Mouse (Mus musculus) frontal cortex, adult (tissue): ENCODE measurements at regions not wholly inside any gene's neighbourhood (a gene's known extent, or its start where the extent isn't known, plus 50 kb on each side); places are given as distances from the start of the nearest gene placed in this dataset.

Experiments
- ATAC-seq: cut with Nextera tagmentation; 2 replicates; pipeline ENCODE4 v1.9.2; 2017; ENCODE audit warnings: mild to moderate bottlenecking, moderate library complexity, mixed read lengths; ENCODE audit not compliant: low TSS enrichment

DNA sequence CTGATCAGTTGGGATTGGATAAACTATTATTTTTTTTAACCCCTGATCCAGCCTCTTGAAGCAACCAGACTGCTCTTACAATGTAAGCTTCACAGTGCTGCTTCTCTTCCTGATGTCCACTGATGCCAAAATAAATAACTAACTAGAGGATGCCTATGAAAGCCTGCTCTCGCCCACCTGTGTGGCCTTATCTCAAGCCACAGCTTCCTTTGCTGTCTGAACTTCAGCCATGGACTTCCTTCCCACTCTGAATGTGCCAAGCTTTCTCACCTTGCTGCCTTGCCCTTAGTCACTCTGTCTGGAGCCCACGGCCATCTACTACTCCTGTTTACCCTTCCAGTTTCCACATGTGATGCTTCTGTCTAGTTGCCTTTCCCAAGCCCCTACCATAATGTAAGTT is 559.6 kb downstream of the Dhx35 start:
- ATAC-seq, result no peak

DNA sequence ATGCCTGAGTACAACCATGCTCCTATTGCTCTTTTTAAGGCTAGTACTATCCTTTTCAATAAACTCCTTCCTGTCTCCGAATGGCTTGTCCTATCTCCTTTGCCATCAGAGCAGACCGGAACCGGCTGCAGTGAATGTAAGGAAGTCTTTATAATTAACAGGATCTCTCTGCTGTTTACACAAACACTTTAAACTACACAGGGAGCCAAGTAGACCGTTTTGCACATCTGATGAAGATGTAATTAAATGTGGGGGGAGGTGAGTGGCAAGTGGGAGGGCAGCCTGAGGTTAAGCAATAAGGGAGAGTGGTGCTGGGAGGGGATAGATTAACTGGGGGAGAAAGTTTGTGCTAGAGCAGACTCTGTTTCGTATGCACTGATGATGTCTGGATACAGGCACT is 561.9 kb downstream of the Dhx35 start:
- no peak for ATAC-seq

DNA sequence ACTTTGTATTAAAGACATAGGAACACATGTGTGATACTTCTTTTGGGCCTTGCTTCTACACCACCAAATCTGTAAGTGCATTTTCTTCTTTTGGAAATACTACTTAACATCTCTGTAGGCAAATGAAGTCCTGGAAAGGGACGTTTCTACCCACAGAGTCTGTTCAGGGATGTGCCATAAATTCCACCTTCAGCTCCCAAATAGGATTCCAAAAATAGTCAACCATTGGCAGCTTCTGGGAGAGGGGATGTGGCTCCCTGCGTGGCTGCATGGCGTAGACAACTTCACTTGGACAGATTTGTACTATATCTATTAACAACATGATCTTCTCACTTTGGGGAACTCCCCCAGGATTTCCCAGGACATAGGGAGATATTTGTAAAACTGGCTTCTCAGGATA is 566.8 kb downstream of the Dhx35 start:
- peak; percentile 98 for ATAC-seq

DNA sequence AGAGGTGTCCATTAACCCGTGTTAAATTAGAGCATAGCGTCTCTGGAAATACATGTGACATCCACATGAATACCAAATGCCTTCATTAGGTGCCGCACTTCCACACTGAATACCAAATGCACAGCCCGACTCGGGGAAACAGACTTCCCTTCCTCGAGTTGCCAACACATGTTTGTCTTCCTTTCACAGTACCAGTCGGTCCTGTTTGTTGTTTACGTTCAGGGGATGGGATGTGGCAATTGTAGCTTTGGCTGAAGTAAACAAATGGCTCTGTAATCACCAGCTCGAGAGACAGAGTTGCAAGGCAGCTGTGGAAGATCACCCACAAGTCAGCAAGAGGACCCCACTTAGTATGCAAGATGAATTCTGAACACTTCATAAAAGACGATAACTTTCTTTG is 598.3 kb downstream of the Dhx35 start:
- ATAC-seq, result no peak

DNA sequence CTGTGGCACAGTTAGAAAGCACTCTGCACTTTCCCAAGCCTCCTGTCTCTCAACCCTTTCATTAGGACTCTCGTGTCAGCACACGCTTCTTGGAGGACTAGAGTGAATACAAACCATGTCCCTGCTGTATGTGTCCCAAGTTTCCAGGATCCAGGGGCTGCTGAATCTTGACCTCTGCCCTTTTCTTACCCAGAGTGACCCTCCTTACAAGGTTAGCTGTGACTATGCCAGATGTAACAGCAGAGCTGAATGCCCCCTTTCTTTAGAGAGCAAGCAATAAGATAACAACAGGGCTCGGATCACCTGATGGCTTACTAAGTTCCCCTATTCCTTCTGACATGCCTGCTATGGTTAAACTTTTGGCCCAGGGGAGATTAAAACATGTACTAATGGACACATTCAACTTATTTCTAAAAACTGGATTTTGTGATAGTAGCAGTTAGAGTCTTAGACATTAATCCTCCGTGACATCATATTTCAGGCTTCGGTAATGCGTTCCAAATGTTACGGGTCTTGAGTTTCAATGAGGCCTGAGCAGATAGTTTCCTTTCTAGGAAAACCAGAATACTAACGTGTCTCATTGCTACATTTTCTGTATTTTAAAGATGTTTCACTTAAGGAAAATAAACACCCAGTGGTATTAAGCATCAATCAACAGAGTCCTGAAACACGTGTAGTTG is 607.0 kb downstream of the Dhx35 start:
- no peak for ATAC-seq

DNA sequence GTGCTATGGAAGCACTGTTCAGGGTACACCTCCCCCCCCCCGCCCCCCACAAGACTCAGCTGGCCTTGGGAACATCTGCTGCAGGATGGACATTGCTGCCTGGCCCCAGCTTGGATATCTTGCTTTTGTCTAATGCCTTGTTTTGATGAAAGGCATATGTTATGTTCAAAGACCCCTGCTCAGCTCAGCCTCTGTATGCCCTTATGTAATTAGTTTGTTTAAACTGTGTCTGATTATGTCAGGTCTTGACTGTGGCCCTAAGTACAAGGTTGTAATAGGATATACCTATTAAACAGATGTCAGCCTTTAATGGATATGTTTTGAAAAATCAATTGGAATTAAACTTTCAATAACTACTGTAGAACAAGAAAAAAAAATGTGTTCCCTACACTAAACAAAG is 610.3 kb downstream of the Dhx35 start:
- ATAC-seq, result no peak

DNA sequence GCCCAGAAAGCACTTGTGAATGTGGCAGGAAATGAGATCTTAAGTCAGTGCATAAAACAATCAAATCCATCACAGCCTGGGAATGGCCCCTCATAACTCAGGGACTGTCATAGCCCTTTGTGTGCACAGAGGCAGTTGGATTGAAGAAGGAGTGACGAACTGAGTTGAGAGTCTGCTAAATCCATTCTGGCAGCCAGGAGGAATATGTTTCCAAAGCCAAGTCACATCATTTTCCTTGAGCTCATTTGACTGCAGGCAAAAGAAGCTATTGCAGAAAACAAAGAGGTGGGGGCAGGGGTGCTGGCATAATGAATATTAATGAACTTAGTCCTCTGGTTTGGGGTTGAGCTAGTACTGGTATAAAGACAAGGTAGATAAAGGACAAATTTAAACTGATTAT is 620.0 kb downstream of the Dhx35 start:
- no peak for ATAC-seq

DNA sequence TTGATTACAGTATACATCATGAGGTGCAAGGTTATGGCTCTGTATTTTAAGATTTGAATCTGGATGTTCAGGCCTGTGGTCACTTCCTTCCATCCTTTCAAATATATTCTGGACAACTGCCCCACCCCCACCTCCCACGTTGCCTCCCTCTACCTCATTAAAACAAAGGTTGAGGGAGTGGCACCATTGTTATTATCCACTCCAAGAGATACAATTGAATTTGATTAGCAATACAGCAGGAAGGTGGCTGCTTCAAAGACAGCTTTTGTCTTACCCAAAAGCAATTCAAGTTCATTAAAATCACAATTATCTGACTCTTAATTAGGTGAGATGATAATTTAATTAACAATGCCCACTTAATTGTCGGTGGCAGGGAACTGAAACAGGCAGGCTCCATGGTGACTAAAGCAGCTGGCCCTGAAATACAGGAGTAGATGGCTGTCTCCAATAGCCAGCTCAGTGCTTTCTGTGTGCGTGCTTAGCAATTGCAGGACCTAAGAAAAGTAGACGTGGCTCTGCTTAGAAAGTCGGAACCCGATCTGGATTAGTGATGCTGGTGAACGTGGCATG is 623.8 kb downstream of the Dhx35 start:
- no peak for ATAC-seq

DNA sequence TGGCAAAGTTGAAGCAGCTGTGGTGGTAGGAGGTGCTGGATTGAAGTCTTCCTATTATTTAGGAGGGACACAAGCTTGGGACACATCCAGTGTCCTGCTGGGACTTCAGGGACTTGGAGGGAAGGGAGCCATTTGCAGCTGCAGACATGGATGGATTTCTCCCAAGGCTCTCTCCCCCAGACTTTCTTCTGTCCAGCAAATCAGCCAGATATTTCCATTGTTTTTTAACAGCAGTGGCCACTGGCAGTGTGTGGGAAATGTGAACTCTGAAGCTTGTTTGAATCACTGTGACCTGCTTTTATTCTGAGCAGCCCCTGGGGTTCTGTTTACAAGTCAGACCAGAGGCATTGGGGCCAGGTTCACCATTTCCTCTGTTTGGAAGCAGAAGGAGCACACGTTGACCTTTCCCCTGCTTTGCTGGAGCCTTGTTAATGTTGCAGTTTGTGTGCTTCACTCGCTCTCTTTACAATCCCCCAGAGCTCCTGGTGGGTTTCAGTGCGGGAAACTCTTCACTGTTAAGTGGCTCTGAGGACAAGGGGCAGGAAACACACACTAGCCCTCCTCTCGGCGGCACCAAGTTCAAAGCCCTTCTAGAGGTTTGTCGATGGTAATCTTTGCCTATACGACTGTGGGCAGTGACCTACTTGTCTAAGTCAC is 627.8 kb downstream of the Dhx35 start:
- ATAC-seq, result no peak

DNA sequence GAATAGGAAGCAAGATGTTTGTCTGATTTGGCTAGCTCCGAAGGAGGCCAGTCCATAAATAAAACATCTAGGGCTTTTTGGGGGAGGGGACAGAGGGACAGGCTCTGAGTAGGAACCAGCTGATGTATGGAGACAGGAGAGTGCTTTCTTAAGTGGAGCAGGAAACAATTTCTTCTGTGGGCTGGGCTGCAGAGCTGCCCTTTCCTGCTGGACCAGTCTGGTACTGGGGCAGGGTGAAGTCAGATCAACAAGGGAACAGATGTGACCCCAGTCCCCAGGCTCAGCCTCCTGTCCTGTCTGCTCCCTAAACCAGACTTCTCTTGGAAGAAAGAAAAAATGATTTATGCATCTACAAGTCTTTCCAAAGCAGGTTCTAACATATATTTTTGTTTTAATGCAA is 633.6 kb downstream of the Dhx35 start:
- ATAC-seq, result no peak

DNA sequence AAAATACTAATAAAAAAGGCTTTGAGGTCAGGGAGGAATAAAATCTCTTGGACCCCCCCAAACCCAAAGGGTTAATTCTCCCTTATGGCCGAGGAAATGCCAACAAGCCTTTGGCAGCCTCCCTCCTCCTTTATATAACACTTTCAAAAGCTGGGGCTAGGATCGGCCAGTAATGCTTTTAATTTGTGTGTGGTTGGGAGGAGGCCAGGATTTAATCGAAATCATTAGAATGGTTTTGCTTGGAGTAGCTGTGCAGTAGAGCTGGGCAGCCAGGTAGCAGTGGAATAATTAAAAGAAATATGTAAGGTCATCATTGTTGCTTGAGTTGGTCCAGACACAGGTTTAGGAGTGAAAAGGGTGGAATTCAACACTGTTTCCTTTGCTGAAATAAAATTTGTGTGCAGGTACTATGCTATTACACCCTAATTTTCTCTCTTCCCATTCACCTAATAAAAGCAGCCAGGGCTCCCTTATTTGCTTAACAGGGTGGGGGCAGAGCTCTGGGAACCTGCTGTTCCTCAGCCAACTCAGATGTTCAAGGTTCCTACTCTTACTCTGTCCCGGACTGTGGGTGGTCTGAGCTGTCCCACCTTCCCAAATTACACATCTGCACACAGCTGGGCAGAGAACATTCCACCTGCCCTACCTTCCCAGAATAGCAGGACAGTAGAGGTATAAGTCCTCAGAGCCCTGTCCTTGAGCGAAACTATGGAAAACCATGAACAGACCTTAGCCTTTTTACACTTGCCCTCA is 636.1 kb downstream of the Dhx35 start:
- ATAC-seq, result no peak

DNA sequence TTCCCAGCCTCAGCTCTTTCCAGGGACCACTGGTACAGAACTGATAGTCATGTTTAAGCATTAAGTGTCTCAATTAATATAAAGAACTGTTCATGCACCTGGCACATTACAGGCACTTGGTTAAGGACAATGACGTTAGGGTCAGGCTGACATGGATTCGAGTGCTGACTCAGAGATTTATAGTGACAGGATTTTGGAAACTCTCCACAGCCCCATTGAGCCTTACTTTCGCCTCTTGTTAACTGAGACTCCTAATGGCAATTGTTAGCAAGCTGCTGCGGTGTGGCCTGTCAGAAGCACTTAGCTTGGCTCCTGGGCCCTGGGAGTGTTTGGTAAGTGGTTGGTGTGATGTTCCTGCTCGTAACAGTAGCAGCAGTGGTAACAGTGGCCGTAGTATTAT is 644.4 kb downstream of the Dhx35 start:
- no peak for ATAC-seq

DNA sequence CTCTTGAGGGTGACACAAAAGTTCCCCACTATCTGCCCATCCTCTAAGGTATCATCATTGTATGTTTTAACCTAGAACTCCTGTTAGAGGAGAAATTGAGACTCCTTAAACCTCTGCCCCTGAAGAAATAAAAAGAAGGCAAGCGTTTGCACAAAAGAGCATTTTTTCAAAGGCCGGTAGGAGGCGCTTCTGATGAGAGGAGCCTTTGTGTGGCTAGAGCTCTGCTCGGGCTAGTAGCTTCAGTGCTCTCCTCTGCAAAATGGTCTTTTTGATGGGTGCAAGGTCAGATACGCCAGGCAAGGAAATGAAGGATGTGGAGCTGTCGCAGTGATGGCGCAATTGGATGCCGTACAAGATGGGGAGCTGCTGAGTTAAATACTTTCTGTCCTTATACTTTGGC is 649.0 kb downstream of the Dhx35 start:
- peak; percentile 65 for ATAC-seq

DNA sequence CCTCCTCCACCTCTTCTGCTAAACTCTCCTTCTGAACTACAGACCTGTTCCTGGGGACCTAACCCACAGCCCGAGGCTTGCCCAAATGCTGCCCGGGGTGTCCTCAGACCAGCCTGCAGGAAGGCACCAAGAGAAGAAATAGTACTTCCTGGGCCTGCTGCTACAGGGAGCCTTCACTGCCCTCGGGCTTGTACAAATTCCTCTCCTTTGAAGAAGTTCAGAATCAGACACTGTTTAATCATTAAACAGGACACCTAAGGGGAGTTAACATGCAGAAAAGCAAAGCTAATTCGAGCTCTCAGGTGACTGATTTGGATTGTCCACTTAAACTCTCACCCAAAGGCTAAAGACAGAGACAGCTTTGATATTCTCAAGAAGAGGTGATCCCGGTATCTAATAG is 651.8 kb downstream of the Dhx35 start:
- no peak for ATAC-seq

DNA sequence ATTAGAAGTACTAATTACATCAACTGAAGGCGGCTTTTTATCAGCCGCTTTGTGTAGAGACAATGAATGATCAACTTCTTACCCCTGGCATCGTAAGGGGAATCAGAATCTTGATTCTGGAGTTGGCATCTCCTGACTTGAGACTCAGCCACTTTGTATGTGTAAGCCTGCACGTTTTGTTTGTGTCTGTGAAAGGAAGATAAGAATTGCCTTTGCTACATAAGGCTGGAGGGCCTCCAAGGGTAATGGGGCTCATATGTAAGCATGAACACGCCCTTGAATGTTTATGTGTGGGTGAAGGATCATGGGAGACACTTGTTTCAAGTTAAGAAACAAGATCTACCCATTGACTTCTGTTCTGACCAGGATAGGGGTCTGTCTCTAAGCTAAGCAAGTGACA is 652.3 kb downstream of the Dhx35 start:
- no peak for ATAC-seq

DNA sequence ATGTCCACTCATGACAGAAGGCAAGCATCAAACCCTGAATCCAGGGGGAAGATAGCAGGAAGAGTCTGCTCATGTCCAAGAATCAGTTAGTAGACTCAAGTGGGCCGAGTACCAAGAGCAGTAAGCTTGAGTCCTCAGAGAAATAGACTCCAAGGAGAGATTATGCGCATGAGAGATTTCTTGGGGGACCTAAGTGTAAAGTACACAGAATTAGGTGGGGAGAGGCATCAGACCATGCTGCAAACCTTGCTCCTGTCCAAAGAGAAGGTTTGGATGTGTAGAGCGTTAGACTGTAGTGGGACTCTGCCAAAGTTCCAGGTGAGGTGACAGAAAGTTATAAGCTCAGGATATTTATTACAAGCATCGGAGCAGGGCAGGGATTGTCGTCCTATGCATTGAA is 654.4 kb downstream of the Dhx35 start:
- no peak for ATAC-seq

DNA sequence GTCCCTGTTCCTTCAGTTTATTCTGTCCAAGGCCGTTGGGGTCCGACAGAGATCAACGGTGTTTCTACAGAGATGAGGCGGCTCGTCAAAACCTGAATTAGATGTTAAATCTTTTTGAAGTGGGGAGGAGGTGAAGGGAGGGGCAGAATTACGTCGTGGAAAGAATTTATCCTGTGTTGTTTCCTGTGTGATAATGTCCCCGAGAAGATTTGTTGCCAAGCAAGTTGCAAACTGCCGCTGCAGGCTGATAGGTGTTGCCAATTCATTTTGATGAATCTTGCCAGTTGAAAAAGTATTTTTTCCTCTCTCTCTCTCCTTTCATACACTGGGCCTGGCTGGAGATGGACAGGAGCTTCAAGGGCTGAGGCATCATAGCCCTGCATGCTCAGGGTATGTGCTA is 656.8 kb downstream of the Dhx35 start:
- no peak for ATAC-seq

DNA sequence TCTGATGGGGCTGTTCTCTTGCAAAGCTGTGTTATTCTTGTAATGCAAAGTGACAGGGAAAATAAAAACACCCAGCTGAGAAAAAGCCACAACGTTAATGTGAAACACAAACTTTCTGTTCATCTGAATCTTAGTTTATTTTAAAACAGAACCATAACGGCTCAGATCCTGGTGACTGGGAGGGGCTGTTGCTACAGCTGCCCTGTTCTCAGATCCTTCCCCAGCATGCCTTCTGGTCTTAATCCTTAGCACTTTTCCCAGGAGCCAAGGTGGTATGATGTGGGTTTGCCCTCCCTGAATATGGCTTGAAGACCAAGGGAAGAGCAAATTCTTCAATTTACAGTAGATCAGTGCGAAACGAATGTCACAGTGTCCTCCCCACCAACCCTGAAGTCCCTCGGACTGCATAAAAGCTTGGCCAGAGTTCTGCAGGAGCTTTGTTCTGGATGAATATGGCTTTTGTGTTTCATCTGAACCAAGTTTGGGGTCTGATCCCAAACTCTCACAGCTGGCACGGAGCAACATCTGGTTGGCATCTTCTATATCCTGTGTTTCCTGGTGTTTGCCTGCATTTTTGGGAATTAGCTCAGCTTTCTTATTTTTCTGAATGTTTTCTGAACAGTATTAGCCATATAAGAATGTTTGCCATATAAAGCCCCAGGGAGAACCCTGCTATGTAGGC is 686.9 kb downstream of the Dhx35 start:
- ATAC-seq, result no peak

DNA sequence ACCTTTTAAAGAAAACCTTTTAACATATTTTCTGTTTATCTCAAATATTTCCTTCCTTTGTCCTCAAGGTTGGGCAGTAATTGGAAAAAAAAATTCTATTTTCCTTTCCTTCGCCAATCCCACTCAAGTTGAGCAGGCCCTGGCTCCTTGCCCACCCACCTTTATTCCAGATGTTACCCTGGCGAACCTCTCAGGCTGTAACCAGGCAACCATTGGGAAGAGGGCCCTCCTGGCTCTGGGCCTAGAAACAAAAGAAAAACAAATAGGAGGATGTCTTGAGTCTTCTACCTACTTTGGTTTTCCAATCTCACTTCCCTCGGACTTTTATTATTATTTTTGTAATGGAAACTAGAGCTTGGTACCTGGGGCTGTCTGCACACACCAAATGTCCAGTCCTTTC is 696.5 kb downstream of the Dhx35 start:
- ATAC-seq, result no peak

DNA sequence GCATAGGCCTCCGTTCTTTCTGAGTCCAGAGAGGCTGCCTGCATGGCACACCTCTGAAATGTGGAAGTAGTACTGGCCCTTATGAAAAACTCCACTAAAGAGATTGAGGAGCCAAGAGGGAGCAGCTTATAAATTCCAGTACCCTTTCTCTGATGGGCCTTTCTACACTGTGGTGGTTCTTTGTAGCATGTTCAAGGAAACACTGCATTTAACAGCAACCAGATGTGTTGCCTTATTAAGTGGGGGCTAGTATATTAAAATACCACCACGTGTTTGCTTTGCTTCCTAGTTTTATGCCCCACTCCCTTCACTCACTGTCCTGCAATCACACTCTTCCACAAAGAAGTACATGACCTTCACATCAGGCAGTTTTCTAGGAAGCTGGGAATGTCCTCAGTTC is 704.1 kb downstream of the Dhx35 start:
- ATAC-seq, result no peak

DNA sequence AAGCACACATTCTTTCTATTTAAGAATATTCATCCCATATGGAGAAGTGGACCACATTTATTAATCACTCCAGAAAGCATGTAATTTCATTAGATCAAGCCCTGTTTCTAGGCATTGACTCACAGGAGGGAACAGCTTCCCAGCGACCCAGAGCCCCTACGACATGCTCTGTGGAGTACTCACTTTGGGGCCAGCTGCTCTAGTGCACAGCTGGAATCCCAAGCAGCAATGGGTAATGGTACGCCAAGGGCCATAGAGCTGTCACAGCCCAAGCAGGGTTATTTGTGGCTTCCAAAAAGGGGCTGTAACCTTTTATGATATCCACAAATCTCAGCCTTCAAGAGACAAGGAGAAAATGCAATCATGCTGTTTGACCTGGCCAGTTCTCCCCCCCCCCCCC is 706.4 kb downstream of the Dhx35 start:
- ATAC-seq, result no peak

DNA sequence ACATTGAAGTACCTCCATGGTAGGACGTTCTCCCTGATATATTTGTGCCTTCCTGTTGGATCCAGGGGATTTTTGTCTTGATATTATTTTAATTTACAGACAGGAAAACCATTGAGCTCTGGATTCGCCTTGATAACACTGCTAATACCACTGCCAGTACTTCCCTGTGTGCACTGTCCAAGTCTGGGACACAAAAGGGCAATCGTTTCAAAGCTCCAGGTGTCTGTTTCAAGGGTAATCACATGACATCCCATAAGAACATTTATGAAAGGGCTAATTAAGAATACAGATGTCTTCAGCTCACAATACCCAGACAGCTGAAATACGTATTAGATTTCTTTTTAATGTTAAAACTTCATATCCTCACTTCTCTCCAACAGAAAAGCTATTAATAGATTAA is 724.5 kb downstream of the Dhx35 start:
- no peak for ATAC-seq
